Mouse (Mus musculus) lung, postnatal 14 days (tissue): ENCODE data around the gene Gse1.

ENCODE experiments used
- DNase-seq: peaks from one replicate; pipeline ENCODE4 v3.0.0; 2021

The Gse1 gene

GRCm38 (mm10) chr8:120381865-120382264, 153.6 kb downstream of the Gse1 start:
- no peak for DNase-seq

GRCm38 (mm10) chr8:120382436-120383203, 154.4 kb downstream of the Gse1 start:
- DNase-seq, result peak; percentile 85

- no peak for DNase-seq
These were observed 154.9 kb downstream of the Gse1 start for GRCm38 (mm10) chr8:120383204-120383560.

GRCm38 (mm10) chr8:120383713-120384112, 155.5 kb downstream of the Gse1 start:
- DNase-seq, result no peak

- DNase-seq, result no peak
These were observed 156.5 kb downstream of the Gse1 start for GRCm38 (mm10) chr8:120384745-120385144.

GRCm38 (mm10) chr8:120388246-120388645, 160.0 kb downstream of the Gse1 start:
- DNase-seq, result no peak

GRCm38 (mm10) chr8:120390598-120390997, 162.3 kb downstream of the Gse1 start:
- no peak for DNase-seq

- DNase-seq, result no peak
These were observed 163.6 kb downstream of the Gse1 start for GRCm38 (mm10) chr8:120391856-120392255.

GRCm38 (mm10) chr8:120393085-120393484, 164.8 kb downstream of the Gse1 start:
- DNase-seq, result no peak

- peak; percentile 40 for DNase-seq
These were observed 165.6 kb downstream of the Gse1 start for GRCm38 (mm10) chr8:120393871-120394275.

GRCm38 (mm10) chr8:120395892-120396291, 167.6 kb downstream of the Gse1 start:
- DNase-seq, result no peak

GRCm38 (mm10) chr8:120396756-120397155, 168.5 kb downstream of the Gse1 start:
- no peak for DNase-seq

GRCm38 (mm10) chr8:120397444-120398411, 169.5 kb downstream of the Gse1 start:
- DNase-seq, result peak; percentile 48

- DNase-seq, result no peak
These were observed 171.1 kb downstream of the Gse1 start for GRCm38 (mm10) chr8:120399212-120399934.

GRCm38 (mm10) chr8:120401216-120401615, 173.0 kb downstream of the Gse1 start:
- no peak for DNase-seq

GRCm38 (mm10) chr8:120401712-120402111, 173.5 kb downstream of the Gse1 start:
- DNase-seq, result no peak

- no peak for DNase-seq
These were observed 175.5 kb downstream of the Gse1 start for GRCm38 (mm10) chr8:120403606-120404269.

GRCm38 (mm10) chr8:120404609-120405036, 176.4 kb downstream of the Gse1 start:
- DNase-seq, result peak; percentile 78

GRCm38 (mm10) chr8:120406008-120406632, 177.9 kb downstream of the Gse1 start:
- no peak for DNase-seq

- peak; percentile 70 for DNase-seq
These were observed 179.5 kb downstream of the Gse1 start for GRCm38 (mm10) chr8:120407701-120408240.
